ENCODE assay signal across 9 mouse cellular contexts in genomic region chr11:119215905-119216507, GRCm38 (mm10). TPM values are rescaled to one million over a fixed set of nuclear protein-coding genes. Genes with fewer than 3 reads are reported as not detected.
A peak's percentile ranks its signal among the peaks of the same experiment; 100 is the strongest.
DNase-seq lines count a peak whose midpoint lies in the region; ATAC-seq lines count a peak whose summit lies in the region.
"Had no signal": no experiment of that assay in that cellular context is flagged by ENCODE, and none has a peak within 500 bp of the region (broad histone marks: within the 10 kb centered on the region; RNA-seq: fewer than 3 reads in every experiment).

No protein-coding gene starts in this region.

- H3K9me3 ChIP-seq in hindbrain, embryonic 15.5 days, result no peaks in the 10 kb centered on the region
- no peaks in the 10 kb centered on the region for H3K9me3 ChIP-seq in liver, embryonic 12.5 days (replicated peaks)
- no peaks in the 10 kb centered on the region for H3K9me3 ChIP-seq in neural tube, embryonic 11.5 days (ENCODE audit: control insufficient read depth, low read length)

- H3K27ac ChIP-seq in hindbrain, embryonic 15.5 days (replicated peaks), result peak overlapping the region; percentile 84
- H3K27ac ChIP-seq in liver, embryonic 12.5 days, result peak overlapping the region; percentile 74
- peak overlapping the region; percentile 90 for H3K27ac ChIP-seq in neural tube, embryonic 11.5 days (ENCODE audit: low read depth, low read length)

- peaks cover 79% of the 10 kb centered on the region for H3K4me1 ChIP-seq in hindbrain, embryonic 15.5 days (replicated peaks)
- H3K4me1 ChIP-seq in liver, embryonic 12.5 days, result peaks cover 52% of the 10 kb centered on the region
- peaks cover 39% of the 10 kb centered on the region for H3K4me1 ChIP-seq in neural tube, embryonic 11.5 days (ENCODE audit: control insufficient read depth, insufficient read depth, low read length)

- H3K4me2 ChIP-seq in hindbrain, embryonic 15.5 days, result peak overlapping the region; percentile 49
- H3K4me2 ChIP-seq in liver, embryonic 12.5 days, result peak overlapping the region; percentile 73
- H3K4me2 ChIP-seq in neural tube, embryonic 11.5 days (ENCODE audit: low read depth), result peak overlapping the region; percentile 31; the same call in 1 of the 2 replicates

- H3K4me3 ChIP-seq in hindbrain, embryonic 15.5 days, result no peak overlapping the region
- peak overlapping the region; percentile 33 for H3K4me3 ChIP-seq in liver, embryonic 12.5 days
- H3K4me3 ChIP-seq in neural tube, embryonic 11.5 days (ENCODE audit: low read depth, low read length), result no peak overlapping the region

- ATAC-seq in hindbrain, embryonic 15.5 days (ENCODE audit: low FRiP score, low read depth), result no peak
- ATAC-seq in liver, embryonic 12.5 days, result no peak
- no peak for ATAC-seq in neural tube, embryonic 11.5 days (ENCODE audit: insufficient read depth, low FRiP score, low TSS enrichment)

- DNase-seq in adipocyte (ENCODE audit: low spot score), result peak; percentile 89
- peak; percentile 94 to 96 for DNase-seq in cerebellum, adult 18-20 months
- peak; percentile 65 for DNase-seq in gastrocnemius, postnatal 10 days
- DNase-seq in neural tube, embryonic 11.5 days (ENCODE audit: low spot score), result no peak
- no peak for DNase-seq in layer of hippocampus, adult 9-10 months (ENCODE audit: low spot score)
- no peak for DNase-seq in B cell, adult 2 months

- no peaks in the 10 kb centered on the region for H3K36me3 ChIP-seq in hindbrain, embryonic 15.5 days
- no peaks in the 10 kb centered on the region for H3K36me3 ChIP-seq in liver, embryonic 12.5 days
- H3K36me3 ChIP-seq in neural tube, embryonic 11.5 days (ENCODE audit: control insufficient read depth, insufficient read depth, low read length), result peaks cover 2% of the 10 kb centered on the region; the same call in 1 of the 2 replicates

- 26% methylated on average over 9 of the region's 9 CpGs for WGBS in hindbrain, embryonic 15.5 days
- WGBS in liver, embryonic 12.5 days (ENCODE audit: insufficient replicate concordance), result 54% methylated on average over 9 of the region's 9 CpGs
- 46% methylated on average over 9 of the region's 9 CpGs for WGBS in neural tube, embryonic 11.5 days

- H3K27me3 ChIP-seq in hindbrain, embryonic 15.5 days, result no peaks in the 10 kb centered on the region
- H3K27me3 ChIP-seq in liver, embryonic 12.5 days (replicated peaks), result peaks cover 11% of the 10 kb centered on the region
- no peaks in the 10 kb centered on the region for H3K27me3 ChIP-seq in neural tube, embryonic 11.5 days (ENCODE audit: control insufficient read depth, insufficient read depth, low read length)

- H3K9ac ChIP-seq in hindbrain, embryonic 15.5 days, result peak overlapping the region; percentile 28
- H3K9ac ChIP-seq in liver, embryonic 12.5 days, result peak overlapping the region; percentile 53; the same call in 1 of the 2 replicates
- peak overlapping the region; percentile 52; the same call in 1 of the 2 replicates for H3K9ac ChIP-seq in neural tube, embryonic 11.5 days (ENCODE audit: low read length)

RNA-seq across cellular contexts. Expression of gene Tbc1d16, which starts 12.3 kb away (rescaled TPM):
- total RNA-seq in gastrocnemius, postnatal 10 days (2021), result 10 to 100 TPM; 17.0 to 17.8 TPM
- 56.1 and 57.1 TPM in 2 replicates for polyA plus RNA-seq in hindbrain, embryonic 15.5 days (2015; fragmentation: Nextera tagmentation; extraction: Ambion mirVana)
- 1.8 and 2.0 TPM in 2 replicates for polyA plus RNA-seq in liver, embryonic 12.5 days (2016; fragmentation: Nextera tagmentation; extraction: Ambion mirVana)
- 15.2 and 16.8 TPM in 2 replicates for polyA plus RNA-seq in neural tube, embryonic 11.5 days (2014; fragmentation: Nextera tagmentation; extraction: Ambion mirVana)

RNA-seq across cellular contexts. Expression of gene Ccdc40, which starts 12.4 kb away (rescaled TPM):
- total RNA-seq in gastrocnemius, postnatal 10 days (2021), result under 1 TPM in 1 of 2 experiments, not detected in 1; 0.31 TPM
- 14.6 and 15.4 TPM in 2 replicates for polyA plus RNA-seq in hindbrain, embryonic 15.5 days (2015; fragmentation: Nextera tagmentation; extraction: Ambion mirVana)
- polyA plus RNA-seq in liver, embryonic 12.5 days (2016; fragmentation: Nextera tagmentation; extraction: Ambion mirVana), result 1.8 and 2.4 TPM in 2 replicates
- polyA plus RNA-seq in neural tube, embryonic 11.5 days (2014; fragmentation: Nextera tagmentation; extraction: Ambion mirVana), result 14.8 and 15.3 TPM in 2 replicates
- total RNA-seq: neutrophil, adult 5-6 weeks had no signal

RNA-seq across cellular contexts. Expression of gene Gaa, which starts 51.7 kb away (rescaled TPM):
- 10 to 100 TPM; 67.7 to 78.6 TPM for total RNA-seq in gastrocnemius, postnatal 10 days (2021)
- 95.1 and 105 TPM in 2 replicates for polyA plus RNA-seq in hindbrain, embryonic 15.5 days (2015; fragmentation: Nextera tagmentation; extraction: Ambion mirVana)
- polyA plus RNA-seq in liver, embryonic 12.5 days (2016; fragmentation: Nextera tagmentation; extraction: Ambion mirVana), result 26.4 and 27.3 TPM in 2 replicates
- 21.4 and 24.1 TPM in 2 replicates for polyA plus RNA-seq in neural tube, embryonic 11.5 days (2014; fragmentation: Nextera tagmentation; extraction: Ambion mirVana)

Comparison
In these comparisons a context has a peak if more than half of its experiments do, and no peak if none do; other contexts are left out.
1. DNase-seq: peak in adipocyte (single experiment), cerebellum, adult 18-20 months (2 of 2) and gastrocnemius, postnatal 10 days (single experiment); none in neural tube, embryonic 11.5 days (single experiment), layer of hippocampus, adult 9-10 months (single experiment) and B cell, adult 2 months (0 of 2).
2. Peak in every context shown above with its lines, with median percentiles within 50 percentile points of each other: H3K27ac ChIP-seq, H3K4me2 ChIP-seq and H3K9ac ChIP-seq.